Mouse (Mus musculus): ENCODE data around the gene Tnfaip8l3.

- TF ChIP-seq CTCF (IDR thresholded peaks at IDR 0.05; ENCODE audit: low read depth) (no peak), EP300 (IDR thresholded peaks at IDR 0.05; ENCODE audit: low read depth) (no peak)
These were observed 1.0 kb upstream of the Tnfaip8l3 start for GRCm38 (mm10) chr9:54069204-54069603.
